Mouse (Mus musculus) frontal cortex, adult 2 months (tissue): ENCODE results near the gene H2afy. TPM values are rescaled to one million over a fixed set of nuclear protein-coding genes. Genes with fewer than 3 reads are reported as not detected.

Experiments used
- DNase-seq, 2 experiments: peaks; one replicate each; pipeline ENCODE4 v3.0.0; 2022; ENCODE audit warnings: low spot score in 1 of 2; ENCODE audit errors: extremely low spot score in 1 of 2
- polyA plus RNA-seq: library from polyadenylated mRNA; depleted of rRNA; stranded (reverse); fragments of >200 nt; gene quantifications from 2 replicates; pipeline ENCODE4 v1.2.3, GENCODE M21; 2012; rRNA removed

H2afy gene
- polyA plus RNA-seq: 126 and 145 TPM in 2 replicates

GRCm38 (mm10) chr13:56136200-56136599, at the start of gene H2afy:
H2afy (minus strand) TSS chr13:56136361.
- DNase-seq: no peak

GRCm38 (mm10) chr13:56183687-56184086, 47.5 kb upstream of the H2afy start:
- no peak for DNase-seq

DNA sequence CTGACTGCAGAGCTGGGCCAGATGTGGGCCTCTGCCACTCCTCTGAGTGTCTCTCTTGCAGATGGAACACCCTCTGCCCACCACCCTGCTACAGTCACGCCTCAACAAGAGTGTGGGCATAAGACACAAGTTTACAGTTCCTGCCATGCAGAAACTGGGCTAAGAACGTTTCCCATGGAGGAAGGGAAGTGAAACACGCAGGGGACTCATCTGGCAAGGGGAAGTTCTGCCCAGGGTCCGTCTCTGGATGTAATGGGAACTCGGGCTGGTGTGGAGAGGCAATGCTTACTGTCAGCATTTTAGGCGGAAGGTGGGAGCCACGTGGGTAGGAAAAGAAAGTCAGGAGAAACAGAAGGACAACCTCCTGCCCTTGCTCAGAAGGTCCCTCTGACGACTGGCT, 45.3 kb upstream of the H2afy start:
- peak in 1 of 2 experiments; percentile 26 for DNase-seq

DNA sequence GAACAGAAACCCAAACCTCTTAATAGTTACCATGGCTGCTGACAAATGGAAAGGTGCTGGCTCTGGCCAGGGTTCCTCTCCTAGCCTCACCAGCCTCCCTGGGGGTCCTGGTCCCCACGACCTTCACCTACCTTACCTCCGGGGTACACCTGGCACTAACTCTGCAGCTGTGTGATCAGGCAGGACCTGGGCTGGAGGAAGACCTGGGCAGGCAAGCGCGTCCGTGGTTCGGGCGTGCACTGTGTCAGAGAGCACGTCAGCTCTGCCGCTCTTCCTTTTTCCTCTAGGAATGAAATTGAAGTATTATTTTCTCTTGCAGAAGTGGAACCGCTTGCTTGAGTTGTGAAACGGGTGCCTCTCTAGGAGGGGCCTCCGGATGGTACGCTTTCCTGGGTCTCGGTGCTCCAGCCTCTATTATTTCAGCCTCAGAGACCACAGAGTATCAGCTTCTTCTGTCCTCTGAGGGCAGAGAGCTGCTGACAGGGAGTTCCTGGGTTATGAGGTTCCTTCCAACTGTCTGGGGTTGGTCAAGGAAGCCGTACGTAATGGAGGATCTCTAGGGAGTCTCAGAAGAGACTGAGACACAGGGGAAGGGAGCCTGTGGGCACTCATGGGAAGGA, 42.4 kb upstream of the H2afy start, which contains the start of gene Tifab:
Gene Tifab, minus strand, starts transcription at position 470 of the 620 bp plus-strand sequence.
- no peak for DNase-seq

DNA sequence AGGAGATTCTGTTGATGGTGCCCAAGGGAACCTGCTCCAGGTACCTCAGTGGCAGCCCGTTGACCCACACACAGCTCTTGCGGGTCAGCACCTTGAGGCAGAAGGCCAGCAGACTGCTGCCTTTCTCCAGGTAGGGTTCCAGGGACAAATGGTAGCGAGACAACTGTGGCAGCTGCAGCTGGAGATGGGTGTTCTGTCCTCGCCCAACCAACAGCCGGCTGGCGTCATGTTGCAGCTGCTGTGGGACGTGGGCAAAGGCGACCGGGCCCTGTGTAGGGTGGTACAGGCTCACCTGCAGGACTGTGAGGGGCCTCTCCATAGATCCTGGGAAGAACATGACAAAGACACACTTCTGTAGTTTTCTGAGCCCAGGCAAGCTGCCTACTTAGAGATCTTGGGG, 40.1 kb upstream of the H2afy start:
- DNase-seq: no peak

- DNase-seq: no peak
Measured at GRCm38 (mm10) chr13:56175848-56176247, 39.7 kb upstream of the H2afy start.

- DNase-seq: no peak
Measured at GRCm38 (mm10) chr13:56172901-56173545, 36.9 kb upstream of the H2afy start.

DNA sequence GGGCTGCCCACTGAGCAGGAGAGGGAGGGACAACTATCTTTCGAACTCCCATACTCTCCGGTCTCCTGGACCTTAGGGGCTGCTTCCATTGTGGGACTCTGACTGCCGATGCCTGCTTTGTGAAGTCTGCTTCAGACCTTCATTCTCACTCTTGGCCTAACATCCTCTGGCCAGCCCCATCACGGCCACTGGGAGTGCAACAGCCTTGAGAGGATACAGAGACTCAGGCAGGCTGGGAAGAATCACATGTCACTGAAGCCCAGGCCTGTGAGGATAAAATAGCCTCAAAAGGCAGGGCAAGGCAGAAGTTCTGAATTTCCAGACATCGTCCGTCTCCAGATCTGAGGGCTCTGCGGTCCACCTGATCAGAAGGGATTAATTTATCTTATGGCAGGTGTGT, 35.9 kb upstream of the H2afy start:
- DNase-seq: no peak

DNA sequence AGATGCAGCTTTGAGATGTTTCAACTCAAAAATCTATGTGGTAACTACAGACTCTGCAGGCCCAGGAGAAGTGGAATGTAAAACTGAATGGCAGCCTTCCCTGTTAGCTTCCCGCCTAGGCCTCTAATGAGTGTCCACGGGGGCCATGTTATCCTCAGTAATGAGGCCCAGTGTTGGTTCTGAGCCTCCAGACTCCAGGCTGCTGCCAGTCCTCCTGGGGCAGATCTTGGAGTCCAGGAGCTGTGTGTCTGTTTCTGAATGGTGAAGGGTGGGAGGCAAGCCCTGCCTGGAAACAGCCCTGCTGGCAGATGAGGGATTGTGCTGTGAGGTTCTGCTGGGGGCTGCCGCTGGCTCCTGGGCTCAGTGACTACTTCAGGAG, 32.2 kb upstream of the H2afy start:
- no peak for DNase-seq

GRCm38 (mm10) chr13:56167446-56168402, 31.6 kb upstream of the H2afy start:
- peak in 1 of 2 experiments; percentile 33 for DNase-seq

- DNase-seq: no peak
Measured at GRCm38 (mm10) chr13:56165561-56165960, 29.4 kb upstream of the H2afy start.

- DNase-seq: no peak
Measured at GRCm38 (mm10) chr13:56164372-56164771, 28.2 kb upstream of the H2afy start.

DNA sequence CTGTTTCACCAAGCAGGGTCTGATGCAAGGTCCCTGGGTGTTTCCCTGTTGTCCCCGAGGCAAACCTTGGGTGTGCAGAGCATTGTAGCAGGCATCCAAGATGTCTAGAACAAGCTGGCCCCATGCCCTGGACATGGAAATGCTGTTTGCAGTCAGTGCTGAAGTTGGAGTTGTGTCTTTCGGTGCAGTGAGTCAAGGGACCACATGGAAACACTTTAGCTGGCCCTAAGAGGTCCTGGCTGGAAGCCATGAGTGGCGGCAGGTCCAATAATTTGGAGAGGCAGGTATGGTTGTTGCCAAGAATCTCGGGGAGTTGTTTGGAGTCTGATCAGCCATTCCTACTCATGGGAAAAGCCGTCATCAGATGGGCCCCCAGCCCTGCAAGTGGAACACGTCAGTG, 27.6 kb upstream of the H2afy start:
- no peak for DNase-seq

- no peak for DNase-seq
Measured at GRCm38 (mm10) chr13:56162859-56163258, 26.7 kb upstream of the H2afy start.

GRCm38 (mm10) chr13:56159614-56160363, 23.6 kb upstream of the H2afy start:
- DNase-seq: no peak

DNA sequence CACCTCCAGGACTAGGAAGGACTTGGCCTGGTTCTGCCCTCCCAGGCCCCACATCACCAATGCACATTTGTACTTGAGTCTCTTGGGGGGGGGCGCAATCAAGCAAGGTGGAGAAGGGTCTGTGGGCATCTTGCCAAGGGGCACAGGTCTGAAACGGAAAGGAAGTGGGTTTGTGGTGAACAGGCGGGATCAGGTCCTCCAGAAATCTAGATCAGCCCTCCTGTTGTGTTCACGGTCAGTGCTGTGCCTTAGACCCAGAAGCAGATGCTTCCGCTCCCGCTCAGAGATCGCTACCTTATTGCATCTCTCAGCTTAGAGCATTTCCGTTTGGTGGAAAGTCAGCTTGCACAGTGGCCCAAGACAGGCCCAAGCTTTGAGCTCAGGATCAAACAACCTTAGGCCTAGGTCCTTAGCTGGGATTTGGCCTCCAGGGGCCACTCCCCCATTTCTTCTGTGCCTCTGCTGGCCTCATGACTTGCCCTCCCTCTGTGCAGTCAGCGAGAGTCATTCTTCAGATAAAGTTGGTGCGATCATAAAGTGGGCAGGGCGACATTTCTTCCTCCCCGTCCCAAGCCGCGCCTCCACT, 22.9 kb upstream of the H2afy start:
- no peak for DNase-seq

- DNase-seq: no peak
Measured at GRCm38 (mm10) chr13:56155671-56156070, 19.5 kb upstream of the H2afy start.

GRCm38 (mm10) chr13:56155048-56155447, 18.9 kb upstream of the H2afy start:
- no peak for DNase-seq

DNA sequence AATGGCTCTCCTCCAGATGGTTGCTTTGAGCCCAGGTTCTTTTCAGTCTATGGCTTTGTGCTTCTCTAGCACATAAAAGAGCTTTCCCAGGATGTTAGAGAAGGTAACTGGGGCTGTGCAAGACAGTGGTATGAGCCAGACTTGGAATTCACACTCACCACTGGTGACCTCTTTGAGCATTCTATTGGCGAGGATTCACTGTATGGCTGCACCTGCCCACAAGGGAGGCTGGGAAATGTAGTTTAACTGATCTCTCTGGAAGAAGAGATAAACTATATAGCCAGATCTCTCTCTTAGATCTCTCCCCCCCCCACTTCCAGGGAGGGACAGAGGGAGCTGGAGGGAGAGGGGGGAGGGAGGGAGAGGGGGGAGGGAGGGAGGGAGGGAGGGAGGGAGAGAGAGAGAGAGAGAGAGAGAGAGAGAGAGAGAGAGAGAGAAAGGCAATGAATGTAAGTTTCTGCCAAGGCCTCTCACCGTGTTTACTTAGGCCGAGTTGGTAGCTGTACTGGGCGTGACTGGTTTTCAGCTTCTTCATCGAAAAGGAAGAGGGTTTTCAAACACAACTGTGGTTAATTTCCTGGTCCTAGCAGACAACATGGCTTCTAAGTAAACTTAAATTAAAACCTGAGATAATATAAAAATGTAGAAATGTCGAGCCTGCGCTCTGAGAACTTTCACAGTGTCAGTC, 16.8 kb upstream of the H2afy start:
- no peak for DNase-seq
